Mouse (Mus musculus): ENCODE measurements around the gene S1pr5.
"Not testable (repeated sequence)": the region's sequence is repeated elsewhere in the genome, so short reads cannot be mapped to it uniquely, and the experiment has no call there.

S1pr5 gene

GRCm38 (mm10) chr9:21248326-21248725, at the start of gene S1pr5:
S1pr5 (minus strand) TSS chr9:21248443.
- no peak for DNase-seq (ENCODE audit: extremely low spot score, low read depth, low spot score)

GRCm38 (mm10) chr9:21292271-21292670, 44.0 kb upstream of the S1pr5 start:
- no peak for DNase-seq (ENCODE audit: extremely low spot score, low read depth, low spot score)

- not testable (repeated sequence) for DNase-seq (ENCODE audit: extremely low spot score, low read depth, low spot score)
Measured at GRCm38 (mm10) chr9:21291868-21292267, 43.6 kb upstream of the S1pr5 start.

GRCm38 (mm10) chr9:21291022-21291787, 43.0 kb upstream of the S1pr5 start, which contains the start of gene Cdkn2d:
Cdkn2d (minus strand) TSS chr9:21291407.
- peak; percentile 100 for DNase-seq (ENCODE audit: extremely low spot score, low read depth, low spot score)

- DNase-seq (ENCODE audit: extremely low spot score, low read depth, low spot score) = no peak
Measured at GRCm38 (mm10) chr9:21290589-21290988, 42.3 kb upstream of the S1pr5 start.

- no peak for DNase-seq (ENCODE audit: extremely low spot score, low read depth, low spot score)
Measured at GRCm38 (mm10) chr9:21289337-21289671, 41.1 kb upstream of the S1pr5 start.

- no peak for DNase-seq (ENCODE audit: extremely low spot score, low read depth, low spot score)
Measured at GRCm38 (mm10) chr9:21288404-21289336, 40.4 kb upstream of the S1pr5 start.

GRCm38 (mm10) chr9:21287571-21288402, 39.5 kb upstream of the S1pr5 start, which contains the start of gene Kri1:
Kri1 (minus strand) TSS chr9:21287969.
- DNase-seq (ENCODE audit: extremely low spot score, low read depth, low spot score) = peak; percentile 86

- DNase-seq (ENCODE audit: extremely low spot score, low read depth, low spot score) = no peak
Measured at GRCm38 (mm10) chr9:21286753-21287152, 38.5 kb upstream of the S1pr5 start.

GRCm38 (mm10) chr9:21283994-21284393, 35.8 kb upstream of the S1pr5 start:
- DNase-seq (ENCODE audit: extremely low spot score, low read depth, low spot score) = no peak

GRCm38 (mm10) chr9:21283591-21283990, 35.3 kb upstream of the S1pr5 start:
- no peak for DNase-seq (ENCODE audit: extremely low spot score, low read depth, low spot score)

- DNase-seq (ENCODE audit: extremely low spot score, low read depth, low spot score) = no peak
Measured at GRCm38 (mm10) chr9:21277776-21278175, 29.5 kb upstream of the S1pr5 start.

GRCm38 (mm10) chr9:21276307-21276706, 28.1 kb upstream of the S1pr5 start:
- DNase-seq (ENCODE audit: extremely low spot score, low read depth, low spot score) = no peak

- DNase-seq (ENCODE audit: extremely low spot score, low read depth, low spot score) = no peak
Measured at GRCm38 (mm10) chr9:21275727-21276126, 27.5 kb upstream of the S1pr5 start.

GRCm38 (mm10) chr9:21275013-21275710, 26.9 kb upstream of the S1pr5 start:
- no peak for DNase-seq (ENCODE audit: extremely low spot score, low read depth, low spot score)

- no peak for DNase-seq (ENCODE audit: extremely low spot score, low read depth, low spot score)
Measured at GRCm38 (mm10) chr9:21274336-21274735, 26.1 kb upstream of the S1pr5 start.

- DNase-seq (ENCODE audit: extremely low spot score, low read depth, low spot score) = no peak
Measured at GRCm38 (mm10) chr9:21273520-21274228, 25.4 kb upstream of the S1pr5 start.

GRCm38 (mm10) chr9:21273094-21273493, 24.9 kb upstream of the S1pr5 start:
- no peak for DNase-seq (ENCODE audit: extremely low spot score, low read depth, low spot score)

- no peak for DNase-seq (ENCODE audit: extremely low spot score, low read depth, low spot score)
Measured at GRCm38 (mm10) chr9:21272391-21272790, 24.1 kb upstream of the S1pr5 start.

- DNase-seq (ENCODE audit: extremely low spot score, low read depth, low spot score) = not testable (repeated sequence)
Measured at GRCm38 (mm10) chr9:21269590-21269989, 21.3 kb upstream of the S1pr5 start.

All from hindlimb bud, embryonic 11.5 days (tissue).